ENCODE assay signal across 43 mouse cellular contexts in genomic region chr11:58462170-58462569, GRCm38 (mm10). TPM values are rescaled to one million over a fixed set of nuclear protein-coding genes. Genes with fewer than 3 reads are reported as not detected.
"Had no signal": no experiment of that assay in that cellular context is flagged by ENCODE, and none has a peak within 500 bp of the region (broad histone marks: within the 10 kb centered on the region; RNA-seq: fewer than 3 reads in every experiment).

Olfr30 (minus strand) TSS chr11:58462270.

- H3K27me3 ChIP-seq: heart, embryonic 13.5 days; heart, embryonic 15.5 days; hindbrain, embryonic 12.5 days; hindbrain, embryonic 13.5 days; hindbrain, embryonic 15.5 days; intestine, embryonic 15.5 days; kidney, embryonic 15.5 days had no signal

- H3K4me2 ChIP-seq: heart, embryonic 11.5 days; heart, embryonic 13.5 days; heart, embryonic 15.5 days; hindbrain, embryonic 12.5 days; hindbrain, embryonic 13.5 days; hindbrain, embryonic 14.5 days; hindbrain, embryonic 15.5 days; intestine, embryonic 15.5 days; kidney, embryonic 15.5 days had no signal

- H3K9ac ChIP-seq: heart, embryonic 13.5 days; heart, embryonic 15.5 days; hindbrain, embryonic 12.5 days; hindbrain, embryonic 13.5 days; hindbrain, embryonic 14.5 days; hindbrain, embryonic 15.5 days; intestine, embryonic 15.5 days; kidney, embryonic 15.5 days had no signal

- H3K4me1 ChIP-seq: heart, embryonic 10.5 days; heart, embryonic 13.5 days; heart, embryonic 15.5 days; hindbrain, embryonic 10.5 days; hindbrain, embryonic 12.5 days; hindbrain, embryonic 13.5 days; hindbrain, embryonic 15.5 days; intestine, embryonic 15.5 days; kidney, embryonic 15.5 days had no signal

- ATAC-seq: hindbrain, embryonic 16.5 days; hindbrain, postnatal 0 days; inflammation-experienced regulatory T-cells, adult 6 months; intestine, embryonic 15.5 days; intestine, embryonic 16.5 days; intestine, postnatal 0 days had no signal

- H3K27ac ChIP-seq: heart, embryonic 10.5 days; heart, embryonic 13.5 days; heart, embryonic 15.5 days; hindbrain, embryonic 10.5 days; hindbrain, embryonic 12.5 days; hindbrain, embryonic 13.5 days; hindbrain, embryonic 14.5 days; hindbrain, embryonic 15.5 days; hindbrain, postnatal 0 days; intestine, embryonic 15.5 days; kidney, embryonic 15.5 days; kidney, postnatal 0 days; layer of hippocampus, adult 2 months; left cerebral cortex, adult 2 months had no signal

- DNase-seq: heart, postnatal 10 days; heart, postnatal 14 days; heart, postnatal 36 days; heart, postnatal 4 days; kidney, adult 11 months; kidney, adult 18-20 months; kidney, adult 2 months; kidney, adult 8-10 months; kidney, adult 9 months; kidney, postnatal 10 days; kidney, postnatal 14 days; kidney, postnatal 25 days; kidney, postnatal 36 days; kidney, postnatal 4 days; layer of hippocampus, adult 9-11 months; layer of hippocampus, postnatal 36 days had no signal

- H3K4me3 ChIP-seq: heart, embryonic 10.5 days; heart, embryonic 13.5 days; heart, embryonic 15.5 days; hindbrain, embryonic 10.5 days; hindbrain, embryonic 12.5 days; hindbrain, embryonic 13.5 days; hindbrain, embryonic 15.5 days; intestine, embryonic 15.5 days; kidney, embryonic 15.5 days; layer of hippocampus, adult 2 months; left cerebral cortex, adult 2 months had no signal

- H3K9me3 ChIP-seq: heart, embryonic 10.5 days; heart, embryonic 13.5 days; heart, embryonic 15.5 days; hindbrain, embryonic 10.5 days; hindbrain, embryonic 12.5 days; hindbrain, embryonic 13.5 days; hindbrain, embryonic 15.5 days; intestine, embryonic 15.5 days; kidney, embryonic 15.5 days had no signal

- H3K36me3 ChIP-seq: heart, embryonic 10.5 days; heart, embryonic 13.5 days; heart, embryonic 15.5 days; hindbrain, embryonic 10.5 days; hindbrain, embryonic 12.5 days; hindbrain, embryonic 13.5 days; hindbrain, embryonic 15.5 days; intestine, embryonic 15.5 days; kidney, embryonic 15.5 days had no signal

RNA-seq across cellular contexts. Expression of gene Olfr30, which starts in this region (rescaled TPM):
- polyA plus RNA-seq: heart, embryonic 10.5 days; heart, embryonic 11.5 days; heart, embryonic 13.5 days; heart, embryonic 14.5 days; heart, embryonic 15.5 days; heart, embryonic 16.5 days; heart, postnatal 0 days; hindbrain, embryonic 10.5 days; hindbrain, embryonic 11.5 days; hindbrain, embryonic 12.5 days; hindbrain, embryonic 13.5 days; hindbrain, embryonic 14.5 days; hindbrain, embryonic 15.5 days; hindbrain, embryonic 16.5 days; hindbrain, postnatal 0 days; inflammation-experienced regulatory T-cells, adult 6 months; intestine, embryonic 14.5 days; intestine, embryonic 15.5 days; intestine, embryonic 16.5 days; intestine, postnatal 0 days; kidney, adult 2 months; kidney, embryonic 14.5 days; kidney, embryonic 15.5 days; kidney, embryonic 16.5 days; kidney, postnatal 0 days; large intestine, adult 2 months had no signal
